Mouse (Mus musculus) ovary, postnatal 36 days (tissue): ENCODE results near the gene Nabp1.
"Not testable (repeated sequence)": the region's sequence is repeated elsewhere in the genome, so short reads cannot be mapped to it uniquely, and the experiment has no call there.

ENCODE experiments used
- DNase-seq: peaks from one replicate; pipeline ENCODE4 v3.0.0; 2022; ENCODE audit warnings: low spot score, mixed read lengths

Nabp1 gene

GRCm38 (mm10) chr1:51486291-51486690 lies 8.1 kb upstream of the Nabp1 start:
- DNase-seq: no peak

DNA sequence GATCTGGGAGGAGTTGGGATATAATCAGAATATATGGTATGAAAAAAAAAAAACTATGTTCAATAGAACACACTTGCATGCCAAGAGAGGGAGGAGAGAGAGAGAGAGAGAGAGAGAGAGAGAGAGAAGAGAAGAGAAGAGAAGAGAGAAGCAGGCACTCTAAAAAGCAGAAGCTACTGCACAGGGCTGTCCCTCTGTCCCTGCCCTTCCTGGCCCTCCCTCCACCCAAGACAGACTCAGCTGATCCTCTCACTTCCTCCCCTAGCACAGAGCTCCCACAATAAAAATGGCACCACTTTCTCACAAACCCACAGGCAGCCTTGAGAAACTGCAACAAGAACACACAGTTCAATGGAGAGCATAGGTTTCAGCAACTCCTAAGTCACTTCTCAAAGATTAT lies 2.2 kb upstream of the Nabp1 start:
- no peak for DNase-seq

DNA sequence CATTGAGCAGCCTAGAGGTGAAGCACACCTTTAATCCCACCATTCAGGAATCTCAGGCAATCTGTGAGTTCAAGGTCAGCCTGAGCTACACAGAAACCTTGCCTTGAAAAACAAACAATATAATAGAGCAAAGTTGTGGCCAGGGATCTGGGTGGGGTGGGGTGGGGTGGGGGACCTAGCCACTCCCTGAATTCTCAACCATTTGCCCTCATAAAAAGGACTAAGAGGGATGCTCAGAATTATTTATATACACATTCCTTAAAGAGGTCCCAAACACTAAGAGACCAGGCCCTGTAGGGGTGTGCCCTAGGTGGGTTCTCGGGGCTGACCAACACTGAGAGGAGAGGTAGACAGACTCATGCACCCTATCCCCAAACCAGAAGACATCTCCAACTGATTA lies 1.5 kb upstream of the Nabp1 start:
- DNase-seq: no peak

GRCm38 (mm10) chr1:51479027-51479329 lies 753 bp upstream of the Nabp1 start:
- DNase-seq: no peak

DNA sequence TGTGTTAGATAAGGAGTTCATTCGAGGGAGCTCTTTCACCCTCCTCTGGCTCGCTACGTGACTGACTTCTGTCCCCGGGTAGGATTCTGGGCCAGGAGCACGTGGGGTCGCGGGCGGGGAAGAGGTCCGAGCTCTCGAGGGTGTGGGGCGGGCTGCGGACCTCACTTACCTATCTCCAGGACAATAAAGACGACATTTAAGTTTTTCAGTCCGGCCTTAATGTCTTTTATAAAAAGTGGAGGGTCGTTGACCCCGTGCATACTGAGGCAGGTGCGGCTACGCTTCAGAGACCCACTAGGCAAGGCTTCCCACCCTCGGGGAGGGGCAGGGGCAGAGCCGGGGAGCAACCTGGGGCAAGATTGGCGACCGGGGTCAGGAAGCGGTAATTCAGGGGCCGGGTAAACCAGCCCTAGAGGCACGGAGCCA lies 556 bp downstream of the Nabp1 start:
- no peak for DNase-seq

GRCm38 (mm10) chr1:51476405-51476804 lies 1.8 kb downstream of the Nabp1 start:
- DNase-seq: no peak

GRCm38 (mm10) chr1:51468077-51468476 lies 10.1 kb downstream of the Nabp1 start:
- no peak for DNase-seq

DNA sequence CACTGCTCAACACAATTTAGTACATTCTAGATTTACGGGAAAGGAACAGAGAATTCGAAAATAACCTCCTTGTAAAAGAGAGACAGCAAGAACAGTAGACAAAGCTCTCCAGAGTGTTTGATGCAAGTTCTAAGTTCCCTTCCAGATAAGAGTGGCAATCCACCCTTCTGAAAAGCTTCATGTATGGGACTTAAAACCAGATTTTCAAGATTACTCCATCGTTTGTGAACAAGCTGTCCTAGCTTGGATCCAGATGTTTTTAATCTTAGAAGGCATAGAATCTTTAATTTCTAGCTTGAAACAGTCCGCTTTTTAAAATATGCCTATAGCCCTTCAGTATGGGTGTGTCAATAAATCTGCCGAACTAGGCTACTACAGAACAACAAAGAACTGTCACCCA lies 11.0 kb downstream of the Nabp1 start:
- DNase-seq: no peak

- no peak for DNase-seq
Measured at GRCm38 (mm10) chr1:51466385-51466784, 11.8 kb downstream of the Nabp1 start.

GRCm38 (mm10) chr1:51465285-51465684 lies 12.9 kb downstream of the Nabp1 start:
- no peak for DNase-seq

DNA sequence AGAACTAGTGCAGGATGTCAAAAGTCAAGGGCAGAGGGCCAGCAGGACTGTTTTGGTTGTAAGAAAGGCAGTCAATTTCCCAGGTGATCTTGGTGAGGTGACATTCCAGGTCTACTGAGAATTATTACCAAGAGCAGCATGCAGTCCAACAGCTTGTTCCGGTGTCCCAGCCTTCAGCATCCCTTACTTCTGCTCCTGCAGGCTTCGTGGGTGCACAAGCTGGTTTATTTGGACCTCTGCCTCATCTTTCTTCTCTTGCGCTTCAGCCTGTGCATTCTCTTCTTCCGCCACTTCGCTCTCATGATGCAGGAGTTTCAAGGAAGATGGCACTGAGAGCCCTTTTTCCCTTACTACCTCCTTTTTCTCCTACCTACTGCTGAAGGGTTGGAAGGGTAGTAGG lies 15.2 kb downstream of the Nabp1 start:
- no peak for DNase-seq

GRCm38 (mm10) chr1:51458731-51459450 lies 19.3 kb downstream of the Nabp1 start:
- no peak for DNase-seq

DNA sequence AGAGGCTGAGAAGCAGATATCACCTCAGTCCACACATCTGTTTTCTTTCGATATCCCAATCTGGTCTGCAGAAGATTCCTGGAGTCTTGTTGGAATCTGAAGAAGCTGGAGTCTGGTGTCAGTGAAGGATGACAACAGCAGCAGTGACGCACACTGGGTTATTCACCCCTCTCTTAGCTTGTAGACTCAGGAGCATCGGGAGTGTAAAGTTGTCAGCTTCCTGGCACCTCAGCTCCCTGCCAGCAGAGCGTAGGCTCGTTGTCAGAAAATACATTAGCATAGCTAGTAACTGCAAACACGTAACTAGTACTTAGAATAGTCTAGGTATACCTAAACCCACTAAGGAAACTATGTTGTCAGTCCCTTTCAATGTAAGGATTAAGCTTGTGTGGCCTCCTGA lies 20.1 kb downstream of the Nabp1 start:
- no peak for DNase-seq

DNA sequence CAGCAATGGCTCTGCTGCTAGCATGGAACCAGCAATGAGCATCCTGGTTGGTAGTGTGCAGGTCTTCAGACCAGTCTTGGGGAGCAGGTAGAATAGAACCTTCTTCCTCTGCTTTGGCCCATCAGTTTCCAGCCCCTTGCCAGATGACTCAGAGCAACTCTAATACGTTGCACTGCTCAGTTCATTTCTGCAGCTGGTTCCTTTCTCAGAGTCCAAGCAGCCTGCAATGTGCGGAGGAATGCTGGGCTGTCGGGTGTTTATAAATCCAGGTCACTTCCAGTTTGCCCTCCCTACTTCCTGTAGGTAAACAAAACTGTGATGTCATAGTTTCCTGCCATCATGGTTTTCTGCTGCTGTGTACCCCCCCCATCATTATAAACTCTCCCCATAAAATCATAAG lies 21.0 kb downstream of the Nabp1 start:
- DNase-seq: no peak

DNA sequence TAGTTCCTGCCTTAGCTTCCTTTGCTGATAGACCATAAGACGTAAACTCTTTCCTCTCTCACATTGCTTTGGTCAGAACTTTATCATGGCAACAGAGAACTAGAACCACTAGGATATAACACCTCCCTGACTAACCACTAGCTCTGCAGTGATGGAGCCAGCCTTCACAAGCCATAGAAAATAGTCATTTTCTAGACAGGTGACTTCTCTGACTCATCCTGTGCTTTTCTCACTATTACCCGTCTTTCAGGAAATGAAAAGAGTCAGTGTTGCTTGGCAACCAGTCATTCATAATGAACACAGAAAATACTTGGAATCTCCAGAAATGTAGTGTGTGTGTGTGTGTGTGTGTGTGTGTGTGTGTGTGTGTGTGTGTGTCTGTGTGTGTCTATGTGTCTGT lies 29.4 kb downstream of the Nabp1 start:
- no peak for DNase-seq

- no peak for DNase-seq
Measured at GRCm38 (mm10) chr1:51445854-51446460, 32.3 kb downstream of the Nabp1 start.

DNA sequence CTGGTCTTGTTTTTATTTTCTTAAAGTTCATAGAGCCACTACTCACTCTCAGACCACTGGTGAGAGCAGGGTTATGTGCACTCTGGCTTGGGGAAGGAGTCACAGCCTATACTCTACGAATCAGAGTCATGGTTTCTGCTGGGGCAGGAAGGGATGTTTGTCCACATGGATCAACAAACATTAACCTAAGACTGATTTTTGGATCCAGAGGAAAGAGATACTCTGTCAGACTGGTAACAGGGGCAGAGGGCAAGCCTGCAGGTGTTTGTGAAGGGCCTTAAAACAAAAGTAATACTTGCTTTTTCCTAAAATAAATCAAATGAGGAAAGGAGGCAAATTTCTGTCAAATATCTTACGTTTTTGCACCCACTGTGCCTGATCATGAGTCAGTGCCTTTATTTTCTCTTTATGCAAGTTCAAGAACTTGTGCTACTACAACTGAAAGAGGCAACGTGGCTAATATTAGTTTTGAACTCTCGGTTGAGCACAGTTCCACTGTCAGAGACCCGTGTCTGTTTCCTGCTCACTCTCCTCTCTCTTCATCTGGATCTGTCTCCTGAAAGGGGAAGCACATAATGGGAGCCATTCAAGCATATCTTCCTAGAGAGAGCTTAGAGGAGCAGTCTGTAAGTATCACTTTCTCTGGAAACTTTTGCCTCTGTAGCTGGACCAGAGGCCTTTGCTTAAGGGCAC lies 32.9 kb downstream of the Nabp1 start:
- no peak for DNase-seq

GRCm38 (mm10) chr1:51429775-51430174 lies 48.5 kb downstream of the Nabp1 start:
- DNase-seq: no peak

DNA sequence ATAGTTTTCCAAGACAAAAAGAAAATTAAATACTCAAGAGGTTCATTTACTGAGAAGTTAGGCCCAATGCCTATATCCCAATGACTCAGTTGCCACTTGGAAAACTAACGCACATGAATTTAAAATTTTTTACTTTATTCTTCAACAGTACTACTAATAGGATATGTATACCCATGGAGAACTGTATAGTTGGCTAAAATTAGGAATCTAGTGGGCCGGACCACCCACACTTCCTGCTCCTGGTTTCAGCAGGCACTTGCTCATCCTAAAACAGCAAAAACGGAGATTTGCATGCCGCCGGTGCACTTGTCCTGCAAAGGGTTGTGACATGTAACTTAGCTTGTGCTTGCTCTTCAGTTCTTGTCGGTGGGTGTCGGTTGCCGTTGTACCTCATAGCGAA lies 51.9 kb downstream of the Nabp1 start:
- DNase-seq: no peak

- not testable (repeated sequence) for DNase-seq
Measured at GRCm38 (mm10) chr1:51421029-51421428, 57.2 kb downstream of the Nabp1 start.

- no peak for DNase-seq
Measured at GRCm38 (mm10) chr1:51418753-51419152, 59.5 kb downstream of the Nabp1 start.
